Mouse (Mus musculus) kidney, adult 2 months (tissue): ENCODE measurements around the gene Ppp3ca.

ENCODE experiments used
- CTCF ChIP-seq: fragments of 200-500 bp; conservative IDR thresholded peaks from 2 replicates; pipeline ENCODE4 v1.5.1; 2011; ENCODE audit warnings: low read depth, mild to moderate bottlenecking, control low read depth, low read length, moderate library complexity, mixed read lengths; ENCODE audit not compliant: insufficient read depth, insufficient read length
- POLR2A ChIP-seq: fragments of 200-500 bp; IDR thresholded peaks from one replicate; pipeline ENCODE4 v1.6.1; 2011; ENCODE audit warnings: low read depth, low read length, control low read depth

GRCm38 (mm10) chr3:136793411-136793810 lies 123.5 kb downstream of the Ppp3ca start:
- TF ChIP-seq POLR2A (no peak), CTCF (no peak)
